Mouse (Mus musculus) urinary bladder, postnatal 25 days (tissue): ENCODE data around the gene Zbtb17.

Experiments
- DNase-seq: peaks from one replicate; pipeline ENCODE4 v3.0.0; 2022; ENCODE audit warnings: low spot score

The Zbtb17 gene

GRCm38 (mm10) chr4:141460481-141460880, 16.0 kb downstream of the Zbtb17 start:
- DNase-seq = no peak

GRCm38 (mm10) chr4:141461088-141461487, 16.6 kb downstream of the Zbtb17 start:
- DNase-seq = no peak

GRCm38 (mm10) chr4:141461576-141461975, 17.1 kb downstream of the Zbtb17 start:
- no peak for DNase-seq

GRCm38 (mm10) chr4:141463472-141463871, 19.0 kb downstream of the Zbtb17 start:
- no peak for DNase-seq

GRCm38 (mm10) chr4:141464722-141465121, 20.3 kb downstream of the Zbtb17 start:
- no peak for DNase-seq

- no peak for DNase-seq
Measured at GRCm38 (mm10) chr4:141465512-141466288, 21.2 kb downstream of the Zbtb17 start.

- DNase-seq = no peak
Measured at GRCm38 (mm10) chr4:141466289-141466795, 21.9 kb downstream of the Zbtb17 start.

GRCm38 (mm10) chr4:141466844-141467580, 22.6 kb downstream of the Zbtb17 start:
- DNase-seq = no peak

- no peak for DNase-seq
Measured at GRCm38 (mm10) chr4:141467581-141467927, 23.1 kb downstream of the Zbtb17 start.

- DNase-seq = no peak
Measured at GRCm38 (mm10) chr4:141468576-141468975, 24.1 kb downstream of the Zbtb17 start.

- DNase-seq = no peak
Measured at GRCm38 (mm10) chr4:141469343-141469742, 24.9 kb downstream of the Zbtb17 start.

GRCm38 (mm10) chr4:141471491-141471890, 27.0 kb downstream of the Zbtb17 start:
- no peak for DNase-seq

- DNase-seq = no peak
Measured at GRCm38 (mm10) chr4:141472641-141473321, 28.3 kb downstream of the Zbtb17 start.

- DNase-seq = no peak
Measured at GRCm38 (mm10) chr4:141474431-141474830, 30.0 kb downstream of the Zbtb17 start.

- no peak for DNase-seq
Measured at GRCm38 (mm10) chr4:141477681-141478102, 33.2 kb downstream of the Zbtb17 start.

GRCm38 (mm10) chr4:141478225-141478624, 33.8 kb downstream of the Zbtb17 start:
- DNase-seq = no peak

GRCm38 (mm10) chr4:141478794-141479193, 34.3 kb downstream of the Zbtb17 start:
- DNase-seq = no peak

- DNase-seq = no peak
Measured at GRCm38 (mm10) chr4:141479411-141479810, 35.0 kb downstream of the Zbtb17 start.

- no peak for DNase-seq
Measured at GRCm38 (mm10) chr4:141484071-141484470, 39.6 kb downstream of the Zbtb17 start.

GRCm38 (mm10) chr4:141487581-141487980, 43.1 kb downstream of the Zbtb17 start:
- no peak for DNase-seq

GRCm38 (mm10) chr4:141488670-141489069, 44.2 kb downstream of the Zbtb17 start:
- no peak for DNase-seq

GRCm38 (mm10) chr4:141500637-141501036, 56.2 kb downstream of the Zbtb17 start:
- no peak for DNase-seq

GRCm38 (mm10) chr4:141501058-141501457, 56.6 kb downstream of the Zbtb17 start:
- DNase-seq = no peak
